Mouse (Mus musculus) hindbrain, embryonic 16.5 days (tissue): ENCODE data around the gene Mto1. TPM values are rescaled to one million over a fixed set of nuclear protein-coding genes. Genes with fewer than 3 reads are reported as not detected.

Source experiments
- ATAC-seq: fragments of 200-750 bp; cut with Nextera tagmentation; 2 replicates; pipeline ENCODE4 v1.8.0; 2017; ENCODE audit warnings: moderate TSS enrichment, moderate library complexity
- H3K27ac ChIP-seq: fragments of 300-500 bp; sonication (generic); 2 replicates; pipeline ENCODE4 v1.5.1; 2014; ENCODE audit warnings: low read depth, mild to moderate bottlenecking, control low read depth, low read length, moderate library complexity
- H3K27me3 ChIP-seq: fragments of 300-500 bp; sonication (generic); replicated peaks from 2 replicates; pipeline ENCODE4 v1.6.1; 2014; ENCODE audit warnings: low read length; ENCODE audit not compliant: control insufficient read depth, insufficient read depth
- H3K36me3 ChIP-seq: fragments of 300-500 bp; sonication (generic); 2 replicates; pipeline ENCODE4 v1.6.1; 2014; ENCODE audit warnings: mild to moderate bottlenecking, low read length, moderate library complexity, mixed read lengths; ENCODE audit not compliant: control insufficient read depth, insufficient read depth
- H3K4me1 ChIP-seq: fragments of 300-500 bp; sonication (generic); 2 replicates; pipeline ENCODE4 v1.6.1; 2014; ENCODE audit warnings: low read depth, low read length; ENCODE audit not compliant: control insufficient read depth, insufficient read depth
- H3K4me2 ChIP-seq: fragments of 300-500 bp; sonication (generic); 2 replicates; pipeline ENCODE4 v1.6.1; 2014; ENCODE audit warnings: mild to moderate bottlenecking, low read length, control low read depth, moderate library complexity
- H3K4me3 ChIP-seq: fragments of 300-500 bp; sonication (generic); 2 replicates; pipeline ENCODE4 v1.5.1; 2014; ENCODE audit warnings: mild to moderate bottlenecking, low read length, control low read depth, moderate library complexity
- H3K9ac ChIP-seq: fragments of 300-500 bp; sonication (generic); 2 replicates; pipeline ENCODE4 v1.6.1; 2014; ENCODE audit warnings: low read depth, mild to moderate bottlenecking, control low read depth, low read length, moderate library complexity
- H3K9me3 ChIP-seq: fragments of 300-500 bp; sonication (generic); 2 replicates; pipeline ENCODE4 v1.6.1; 2014; ENCODE audit warnings: mild to moderate bottlenecking, low read length, moderate library complexity; ENCODE audit not compliant: control insufficient read depth
- WGBS: fragments of 180-500 bp; shearing (Covaris S2); extraction: QIAGEN DNeasy Blood & Tissue Kit; methylation state at CpG from one replicate; pipeline ENCODE4 v1.1.7; 2014; 5-methylcytosine and 5-hydroxymethylcytosine counted together
- polyA plus RNA-seq: library from polyadenylated mRNA; unstranded; fragments of >200 nt; fragmentation: Nextera tagmentation; extraction: Ambion mirVana; gene quantifications from 2 replicates; pipeline ENCODE4 v1.2.1, GENCODE M21; 2015

The Mto1 gene
- polyA plus RNA-seq, 1 experiment from 2014 or later: 30.0 TPM

GRCm38 (mm10) chr9:78493171-78493570 is 45.2 kb downstream of the Mto1 start:
- Histone ChIP-seq H3K9ac (no peak overlapping the region), H3K36me3 (no peaks in the 10 kb centered on the region), H3K27me3 (no peaks in the 10 kb centered on the region), H3K27ac (no peak overlapping the region), H3K9me3 (no peaks in the 10 kb centered on the region), H3K4me2 (no peak overlapping the region), H3K4me1 (peaks cover 3% of the 10 kb centered on the region; the same call in 1 of the 2 replicates), H3K4me3 (no peak overlapping the region)
- no peak for ATAC-seq
- 82% methylated on average over 7 of the region's 7 CpGs for WGBS

GRCm38 (mm10) chr9:78500386-78500785 is 52.4 kb downstream of the Mto1 start:
- Histone ChIP-seq H3K36me3 (no peaks in the 10 kb centered on the region), H3K27me3 (no peaks in the 10 kb centered on the region), H3K4me2 (no peak overlapping the region), H3K27ac (no peak overlapping the region), H3K9me3 (no peaks in the 10 kb centered on the region), H3K4me1 (peaks cover 21% of the 10 kb centered on the region), H3K4me3 (no peak overlapping the region), H3K9ac (no peak overlapping the region)
- 71% methylated on average over 3 of the region's 3 CpGs for WGBS
- ATAC-seq: no peak

- Histone ChIP-seq H3K27me3 (no peaks in the 10 kb centered on the region), H3K27ac (no peak overlapping the region), H3K4me2 (no peak overlapping the region), H3K4me1 (peaks cover 21% of the 10 kb centered on the region), H3K9ac (no peak overlapping the region), H3K4me3 (no peak overlapping the region), H3K36me3 (no peaks in the 10 kb centered on the region), H3K9me3 (no peaks in the 10 kb centered on the region)
- ATAC-seq: peak; percentile 48
- 54% methylated on average over 4 of the region's 4 CpGs for WGBS
Measured at GRCm38 (mm10) chr9:78501284-78501683, 53.3 kb downstream of the Mto1 start.

- no peaks in the 10 kb centered on the region for H3K36me3 ChIP-seq
- ATAC-seq: peak; percentile 76
- no peaks in the 10 kb centered on the region for H3K27me3 ChIP-seq
- peak overlapping the region; percentile 15; the same call in 1 of the 2 replicates for H3K4me3 ChIP-seq
- peak overlapping the region; percentile 68 for H3K27ac ChIP-seq
- H3K4me1 ChIP-seq: peaks cover 21% of the 10 kb centered on the region
- 5% methylated on average over 6 of the region's 6 CpGs for WGBS
- peak overlapping the region; percentile 45 for H3K4me2 ChIP-seq
- H3K9ac ChIP-seq: peak overlapping the region; percentile 28
- no peaks in the 10 kb centered on the region for H3K9me3 ChIP-seq
Measured at GRCm38 (mm10) chr9:78503223-78504079, 55.4 kb downstream of the Mto1 start.

- Histone ChIP-seq H3K9ac (0 out of 2 replicates have a peak overlapping the region, but pooled peaks have one; percentile 41), H3K4me1 (peaks cover 21% of the 10 kb centered on the region), H3K27me3 (no peaks in the 10 kb centered on the region), H3K36me3 (no peaks in the 10 kb centered on the region; the same call in 1 of the 2 replicates), H3K4me2 (peak overlapping the region; percentile 45), H3K9me3 (no peaks in the 10 kb centered on the region), H3K27ac (peak overlapping the region; percentile 39; the same call in 1 of the 2 replicates), H3K4me3 (peak overlapping the region; percentile 16)
- WGBS: 60% methylated on average over 4 of the region's 4 CpGs
- ATAC-seq: no peak
Measured at GRCm38 (mm10) chr9:78504133-78504532, 56.1 kb downstream of the Mto1 start.

- Histone ChIP-seq H3K4me2 (peak overlapping the region; percentile 45), H3K4me3 (peak overlapping the region; percentile 16), H3K9me3 (no peaks in the 10 kb centered on the region), H3K9ac (peak overlapping the region; percentile 41; the same call in 1 of the 2 replicates), H3K27me3 (no peaks in the 10 kb centered on the region), H3K36me3 (no peaks in the 10 kb centered on the region; the same call in 1 of the 2 replicates), H3K27ac (no peak overlapping the region; the same call in 1 of the 2 replicates), H3K4me1 (peaks cover 21% of the 10 kb centered on the region)
- WGBS: 73% methylated on average over 3 of the region's 3 CpGs
- ATAC-seq: no peak
Measured at GRCm38 (mm10) chr9:78504679-78505078, 56.7 kb downstream of the Mto1 start.

- no peaks in the 10 kb centered on the region for H3K27me3 ChIP-seq
- no peak overlapping the region for H3K9ac ChIP-seq
- H3K36me3 ChIP-seq: no peaks in the 10 kb centered on the region; the same call in 1 of the 2 replicates
- no peak overlapping the region for H3K27ac ChIP-seq
- H3K4me3 ChIP-seq: no peak overlapping the region
- H3K4me2 ChIP-seq: peak overlapping the region; percentile 45
- no peak for ATAC-seq
- no peaks in the 10 kb centered on the region for H3K9me3 ChIP-seq
- peaks cover 21% of the 10 kb centered on the region for H3K4me1 ChIP-seq
- WGBS: 94% methylated on average over 6 of the region's 6 CpGs
Measured at GRCm38 (mm10) chr9:78505223-78505622, 57.2 kb downstream of the Mto1 start.

- Histone ChIP-seq H3K4me3 (no peak overlapping the region), H3K4me1 (peaks cover 21% of the 10 kb centered on the region), H3K27ac (no peak overlapping the region), H3K36me3 (no peaks in the 10 kb centered on the region; the same call in 1 of the 2 replicates), H3K4me2 (peak overlapping the region; percentile 19), H3K27me3 (no peaks in the 10 kb centered on the region), H3K9ac (no peak overlapping the region), H3K9me3 (no peaks in the 10 kb centered on the region)
- 66% methylated on average over 11 of the region's 11 CpGs for WGBS
- ATAC-seq: no peak
Measured at GRCm38 (mm10) chr9:78506002-78506721, 58.2 kb downstream of the Mto1 start.

GRCm38 (mm10) chr9:78506722-78507077 is 58.7 kb downstream of the Mto1 start:
- Histone ChIP-seq H3K4me2 (no peak overlapping the region), H3K9ac (no peak overlapping the region), H3K4me1 (peaks cover 21% of the 10 kb centered on the region), H3K36me3 (no peaks in the 10 kb centered on the region; the same call in 1 of the 2 replicates), H3K27ac (no peak overlapping the region), H3K27me3 (no peaks in the 10 kb centered on the region), H3K4me3 (no peak overlapping the region), H3K9me3 (no peaks in the 10 kb centered on the region)
- 90% methylated on average over 7 of the region's 7 CpGs for WGBS
- no peak for ATAC-seq
